Comparison of ENCODE assay signal across 24 mouse cellular contexts in the genomic region with DNA sequence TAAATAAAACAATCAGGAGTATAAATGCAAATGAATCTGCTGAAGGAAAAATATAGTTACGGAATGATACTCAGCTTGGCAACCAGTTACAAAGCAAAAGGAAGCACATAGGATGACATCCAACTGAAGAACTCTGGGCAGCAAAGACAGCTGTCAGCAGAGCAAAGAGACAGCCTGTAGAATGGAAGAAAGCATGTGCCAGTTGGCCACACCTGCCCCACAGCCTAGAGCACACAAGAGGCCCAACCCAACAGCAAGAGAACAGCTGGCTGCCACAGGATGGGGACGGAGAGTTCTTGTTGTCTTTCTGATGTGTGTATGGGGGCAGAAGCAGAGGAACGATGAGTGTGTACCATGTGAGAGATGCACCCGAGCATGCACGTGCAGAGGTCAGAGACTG. TPM values are rescaled to one million over a fixed set of nuclear protein-coding genes. Genes with fewer than 3 reads are reported as not detected.
DNase-seq lines count a peak whose midpoint lies in the region; ATAC-seq and TF ChIP-seq lines count a peak whose summit lies in the region.
"Had no signal": no experiment of that assay in that cellular context is flagged by ENCODE, and none has a peak within 500 bp of the region (broad histone marks: within the 10 kb centered on the region; RNA-seq: fewer than 3 reads in every experiment).

No protein-coding gene starts in this region.

- intact Hi-C loops in heart, postnatal 36 days (cut with DNase I), result no loop called here

- DNase-seq in embryonic facial prominence, embryonic 14.5 days (ENCODE audit: low spot score), result peak; percentile 54
- no peak for DNase-seq in embryonic facial prominence, embryonic 10.5 days (ENCODE audit: low spot score)
- DNase-seq in limb, embryonic 14.5 days (ENCODE audit: low spot score), result no peak
- no peak for DNase-seq in limb, embryonic 10.5 days (ENCODE audit: low spot score)
- peak; percentile 22 for DNase-seq in brain, adult 2 months (ENCODE audit: low read depth, low spot score)
- peak; percentile 64 for DNase-seq in thymus, postnatal 14 days
- no peak for DNase-seq in heart, postnatal 36 days
- DNase-seq: adrenal gland, postnatal 10 days; cerebellum, adult 9-10 months; gastrocnemius, postnatal 36 days; kidney, adult 8-10 months; kidney, postnatal 10 days; liver; liver, postnatal 0 days; lung, postnatal 10 days; right cerebral cortex, postnatal 4 days had no signal

- no peak overlapping the region for H3K27ac ChIP-seq in embryonic facial prominence, embryonic 14.5 days (replicated peaks; ENCODE audit: low read depth, low read length)
- H3K27ac ChIP-seq in embryonic facial prominence, embryonic 10.5 days (replicated peaks), result no peak overlapping the region
- H3K27ac ChIP-seq in limb, embryonic 14.5 days (replicated peaks; ENCODE audit: low read depth, low read length), result no peak overlapping the region
- H3K27ac ChIP-seq in limb, embryonic 10.5 days, result no peak overlapping the region
- no peak overlapping the region for H3K27ac ChIP-seq in heart, embryonic 12.5 days (ENCODE audit: poor library complexity, severe bottlenecking)
- H3K27ac ChIP-seq: forebrain, embryonic 15.5 days; hindbrain, embryonic 15.5 days; intestine, embryonic 15.5 days; left cerebral cortex, adult 2 months; midbrain, embryonic 13.5 days; neural tube, embryonic 13.5 days; stomach, embryonic 15.5 days had no signal

- peak; percentile 77 for ATAC-seq in embryonic facial prominence, embryonic 14.5 days (ENCODE audit: low read depth)
- peak; percentile 60; the same call in 1 of the 2 replicates for ATAC-seq in limb, embryonic 14.5 days (ENCODE audit: low FRiP score, low read depth)
- ATAC-seq in heart, embryonic 12.5 days (ENCODE audit: insufficient number of reproducible peaks, low FRiP score), result no peak
- ATAC-seq: forebrain, embryonic 15.5 days; intestine, embryonic 15.5 days; liver, postnatal 0 days; midbrain, embryonic 13.5 days had no signal

- peaks cover 12% of the 10 kb centered on the region; the same call in 1 of the 2 replicates for H3K36me3 ChIP-seq in embryonic facial prominence, embryonic 14.5 days (ENCODE audit: control insufficient read depth, insufficient read depth, low read length)
- peaks cover 11% of the 10 kb centered on the region; the same call in 1 of the 2 replicates for H3K36me3 ChIP-seq in embryonic facial prominence, embryonic 10.5 days (replicated peaks)
- peaks cover 13% of the 10 kb centered on the region for H3K36me3 ChIP-seq in limb, embryonic 14.5 days (ENCODE audit: control insufficient read depth, insufficient read depth, low read length)
- H3K36me3 ChIP-seq in limb, embryonic 10.5 days, result peaks cover 18% of the 10 kb centered on the region
- peaks cover 21% of the 10 kb centered on the region for H3K36me3 ChIP-seq in heart, embryonic 12.5 days
- H3K36me3 ChIP-seq: intestine, embryonic 15.5 days; stomach, embryonic 15.5 days had no signal

- TF ChIP-seq POLR2A in limb, embryonic 14.5 days (IDR thresholded peaks at IDR 0.05; ENCODE audit: borderline replicate concordance, extremely low read depth, insufficient read depth, insufficient read length), result no peak

- WGBS in embryonic facial prominence, embryonic 14.5 days, result 75% methylated on average over 5 of the region's 5 CpGs
- WGBS in embryonic facial prominence, embryonic 10.5 days, result 90% methylated on average over 5 of the region's 5 CpGs
- WGBS in limb, embryonic 14.5 days, result 87% methylated on average over 5 of the region's 5 CpGs
- 88% methylated on average over 5 of the region's 5 CpGs for WGBS in limb, embryonic 10.5 days
- 88% methylated on average over 5 of the region's 5 CpGs for WGBS in heart, embryonic 12.5 days

- no peaks in the 10 kb centered on the region for H3K27me3 ChIP-seq in embryonic facial prominence, embryonic 14.5 days (replicated peaks; ENCODE audit: control insufficient read depth, insufficient read depth, low read length)
- no peaks in the 10 kb centered on the region for H3K27me3 ChIP-seq in embryonic facial prominence, embryonic 10.5 days (replicated peaks; ENCODE audit: low read depth, poor library complexity, severe bottlenecking)
- H3K27me3 ChIP-seq in limb, embryonic 14.5 days (ENCODE audit: control insufficient read depth, insufficient read depth, low read length), result no peaks in the 10 kb centered on the region
- H3K27me3 ChIP-seq in limb, embryonic 10.5 days (ENCODE audit: low read depth, poor library complexity, severe bottlenecking), result no peaks in the 10 kb centered on the region
- no peaks in the 10 kb centered on the region for H3K27me3 ChIP-seq in heart, embryonic 12.5 days (replicated peaks)
- H3K27me3 ChIP-seq: forebrain, embryonic 15.5 days; hindbrain, embryonic 15.5 days; intestine, embryonic 15.5 days; midbrain, embryonic 13.5 days; neural tube, embryonic 13.5 days; stomach, embryonic 15.5 days had no signal

- H3K4me1 ChIP-seq in embryonic facial prominence, embryonic 14.5 days (ENCODE audit: control insufficient read depth, insufficient read depth, low read length), result peaks cover 11% of the 10 kb centered on the region
- peaks cover 20% of the 10 kb centered on the region for H3K4me1 ChIP-seq in embryonic facial prominence, embryonic 10.5 days
- peaks cover 22% of the 10 kb centered on the region for H3K4me1 ChIP-seq in limb, embryonic 14.5 days (ENCODE audit: control insufficient read depth, insufficient read depth, low read length)
- peaks cover 34% of the 10 kb centered on the region for H3K4me1 ChIP-seq in limb, embryonic 10.5 days
- peaks cover 17% of the 10 kb centered on the region for H3K4me1 ChIP-seq in heart, embryonic 12.5 days (replicated peaks)

- no peak overlapping the region for H3K9ac ChIP-seq in embryonic facial prominence, embryonic 14.5 days (ENCODE audit: low read depth, low read length)
- no peak overlapping the region for H3K9ac ChIP-seq in limb, embryonic 14.5 days (ENCODE audit: low read depth, low read length, severe bottlenecking)
- no peak overlapping the region for H3K9ac ChIP-seq in heart, embryonic 12.5 days
- H3K9ac ChIP-seq: forebrain, embryonic 15.5 days; hindbrain, embryonic 15.5 days; intestine, embryonic 15.5 days; liver, postnatal 0 days; midbrain, embryonic 13.5 days; neural tube, embryonic 13.5 days; stomach, embryonic 15.5 days had no signal

- H3K4me2 ChIP-seq in embryonic facial prominence, embryonic 14.5 days (ENCODE audit: low read depth, low read length), result no peak overlapping the region
- H3K4me2 ChIP-seq in limb, embryonic 14.5 days (replicated peaks; ENCODE audit: low read depth, low read length, severe bottlenecking), result no peak overlapping the region
- H3K4me2 ChIP-seq in heart, embryonic 12.5 days, result no peak overlapping the region
- H3K4me2 ChIP-seq: forebrain, embryonic 15.5 days; hindbrain, embryonic 15.5 days; intestine, embryonic 15.5 days; midbrain, embryonic 13.5 days; neural tube, embryonic 13.5 days; stomach, embryonic 15.5 days had no signal

- no peaks in the 10 kb centered on the region for H3K9me3 ChIP-seq in embryonic facial prominence, embryonic 14.5 days (ENCODE audit: control insufficient read depth, low read length)
- H3K9me3 ChIP-seq in embryonic facial prominence, embryonic 10.5 days, result no peaks in the 10 kb centered on the region
- no peaks in the 10 kb centered on the region for H3K9me3 ChIP-seq in limb, embryonic 14.5 days (ENCODE audit: control insufficient read depth, low read length)
- no peaks in the 10 kb centered on the region for H3K9me3 ChIP-seq in limb, embryonic 10.5 days (replicated peaks)
- no peaks in the 10 kb centered on the region for H3K9me3 ChIP-seq in heart, embryonic 12.5 days (replicated peaks)
- H3K9me3 ChIP-seq: forebrain, embryonic 15.5 days; hindbrain, embryonic 15.5 days; intestine, embryonic 15.5 days; midbrain, embryonic 13.5 days; neural tube, embryonic 13.5 days; stomach, embryonic 15.5 days had no signal

- no peak overlapping the region for H3K4me3 ChIP-seq in embryonic facial prominence, embryonic 14.5 days (ENCODE audit: low read depth, low read length)
- no peak overlapping the region for H3K4me3 ChIP-seq in embryonic facial prominence, embryonic 10.5 days
- H3K4me3 ChIP-seq in limb, embryonic 14.5 days (replicated peaks; ENCODE audit: low read length), result no peak overlapping the region
- no peak overlapping the region for H3K4me3 ChIP-seq in limb, embryonic 10.5 days
- no peak overlapping the region for H3K4me3 ChIP-seq in heart, embryonic 12.5 days
- H3K4me3 ChIP-seq: forebrain, embryonic 15.5 days; hindbrain, embryonic 15.5 days; intestine, embryonic 15.5 days; left cerebral cortex, adult 2 months; midbrain, embryonic 13.5 days; neural tube, embryonic 13.5 days; stomach, embryonic 15.5 days had no signal

RNA-seq across cellular contexts. Expression of gene Auh, which starts 29.8 kb away (rescaled TPM):
- polyA plus RNA-seq in embryonic facial prominence, embryonic 14.5 days (2014; fragmentation: Nextera tagmentation; extraction: Ambion mirVana), result 34.0 and 35.2 TPM in 2 replicates
- polyA plus RNA-seq in embryonic facial prominence, embryonic 10.5 days (2016; fragmentation: Nextera tagmentation; extraction: Ambion mirVana), result 30.7 and 32.9 TPM in 2 replicates
- 34.0 and 38.9 TPM in 2 replicates for polyA plus RNA-seq in limb, embryonic 14.5 days (2012; rRNA removed)
- polyA plus RNA-seq in limb, embryonic 14.5 days (2014; fragmentation: Nextera tagmentation; extraction: Ambion mirVana), result 33.5 and 33.8 TPM in 2 replicates
- polyA plus RNA-seq in limb, embryonic 10.5 days (2016; fragmentation: Nextera tagmentation; extraction: Ambion mirVana), result 34.2 and 35.0 TPM in 2 replicates
- total RNA-seq in heart, postnatal 36 days (2021), result 100 to 1,000 TPM; 139 to 141 TPM
- 51.3 and 55.2 TPM in 2 replicates for polyA plus RNA-seq in heart, embryonic 12.5 days (2016; fragmentation: Nextera tagmentation; extraction: Ambion mirVana)

Comparison
In these comparisons a context has a peak if more than half of its experiments do, and no peak if none do; other contexts are left out.
1. DNase-seq: peak in embryonic facial prominence, embryonic 14.5 days (single experiment), brain, adult 2 months (single experiment) and thymus, postnatal 14 days (single experiment); none in embryonic facial prominence, embryonic 10.5 days (single experiment), limb, embryonic 14.5 days (single experiment), limb, embryonic 10.5 days (single experiment) and heart, postnatal 36 days (0 of 2).